Mouse (Mus musculus) kidney, postnatal 0 days (tissue): ENCODE data around the gene Catsper4. TPM values are rescaled to one million over a fixed set of nuclear protein-coding genes. Genes with fewer than 3 reads are reported as not detected.

Experiments used
- ATAC-seq: fragments of 200-750 bp; cut with Nextera tagmentation; replicated peaks from 2 replicates; pipeline ENCODE4 v1.8.0; 2017; ENCODE audit warnings: low read depth, moderate number of reproducible peaks, moderate TSS enrichment, moderate library complexity; ENCODE audit not compliant: low FRiP score
- DNase-seq: peaks from one replicate; pipeline ENCODE4 v3.0.0-alpha.2; 2016; ENCODE audit warnings: low spot score
- H3K27ac ChIP-seq: fragments of 300-500 bp; sonication (generic); 2 replicates; pipeline ENCODE4 v1.5.1; 2014; ENCODE audit warnings: mild to moderate bottlenecking
- H3K27me3 ChIP-seq: fragments of 300-500 bp; sonication (generic); 2 replicates; pipeline ENCODE4 v1.6.1; 2014; ENCODE audit warnings: low read length, mixed read lengths; ENCODE audit not compliant: insufficient read depth
- H3K36me3 ChIP-seq: fragments of 300-500 bp; sonication (generic); 2 replicates; pipeline ENCODE4 v1.6.1; 2014; ENCODE audit warnings: low read length, mixed read lengths; ENCODE audit not compliant: insufficient read depth
- H3K4me1 ChIP-seq: fragments of 300-500 bp; sonication (generic); replicated peaks from 2 replicates; pipeline ENCODE4 v1.6.1; 2014; ENCODE audit warnings: antibody characterized with exemption, low read length, mixed read lengths; ENCODE audit not compliant: insufficient read depth
- H3K4me2 ChIP-seq: fragments of 300-500 bp; sonication (generic); 2 replicates; pipeline ENCODE4 v1.6.1; 2014; ENCODE audit warnings: mild to moderate bottlenecking, low read length, moderate library complexity, mixed read lengths
- H3K4me3 ChIP-seq: fragments of 300-500 bp; sonication (generic); replicated peaks from 2 replicates; pipeline ENCODE4 v1.5.1; 2014; ENCODE audit warnings: low read depth, low read length
- H3K9ac ChIP-seq: fragments of 300-500 bp; sonication (generic); 2 replicates; pipeline ENCODE4 v1.6.1; 2014; ENCODE audit warnings: low read depth, low read length
- H3K9me3 ChIP-seq: fragments of 300-500 bp; sonication (generic); replicated peaks from 2 replicates; pipeline ENCODE4 v1.6.1; 2016; ENCODE audit warnings: low read length, inconsistent platforms, mixed read lengths
- CTCF ChIP-seq: IDR thresholded peaks from 2 replicates; pipeline ENCODE4 v1.5.1; 2016; ENCODE audit warnings: antibody characterized with exemption, low read depth, mild to moderate bottlenecking, moderate library complexity
- WGBS: fragments of 180-500 bp; shearing (Covaris S2); extraction: QIAGEN DNeasy Blood & Tissue Kit; methylation state at CpG from one replicate; pipeline ENCODE4 v1.1.7; 2014; 5-methylcytosine and 5-hydroxymethylcytosine counted together
- polyA plus RNA-seq: library from polyadenylated mRNA; unstranded; fragments of >200 nt; fragmentation: Nextera tagmentation; extraction: Ambion mirVana; gene quantifications from 2 replicates; pipeline ENCODE4 v1.2.1, GENCODE M21; 2015

The Catsper4 gene
- polyA plus RNA-seq, 1 experiment from 2014 or later: 0.42 TPM

DNA sequence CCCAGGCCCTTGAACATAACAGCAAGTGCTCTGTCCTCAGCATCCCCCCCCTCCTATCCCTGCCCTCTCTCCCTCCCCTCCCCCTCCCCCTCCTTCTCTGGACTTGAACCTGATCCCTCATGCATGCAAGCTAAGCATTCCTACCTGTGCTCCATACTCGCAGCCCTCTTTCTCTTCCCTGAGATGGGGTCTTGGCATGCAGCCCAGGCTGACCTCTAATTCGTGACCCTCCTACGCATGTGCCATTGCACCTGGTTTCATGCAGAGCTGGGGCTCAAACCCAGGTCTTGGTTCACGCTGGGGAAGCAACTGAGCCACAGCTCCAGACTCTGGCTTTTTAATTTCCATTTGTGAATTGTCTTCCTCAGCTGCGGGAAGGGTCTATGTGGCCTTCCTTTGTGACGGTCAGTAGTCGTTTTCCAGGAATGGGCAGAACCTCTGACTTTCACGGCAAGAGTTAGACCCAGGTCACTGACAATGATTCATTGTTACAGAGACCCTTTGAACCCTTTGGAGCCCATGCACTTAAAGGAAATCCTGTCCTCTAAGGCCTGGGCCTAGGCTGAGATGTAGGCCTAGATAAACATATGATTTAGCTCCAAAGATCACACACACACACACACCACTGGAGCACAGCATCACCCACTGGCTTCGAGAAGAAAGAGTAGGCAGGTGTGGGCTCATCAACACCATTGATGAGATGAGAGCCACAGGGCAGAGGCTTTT lies 38.8 kb upstream of the Catsper4 start:
- Histone ChIP-seq H3K9me3 (no peaks in the 10 kb centered on the region), H3K27ac (no peak overlapping the region; the same call in 1 of the 2 replicates), H3K9ac (no peak overlapping the region), H3K4me1 (no peaks in the 10 kb centered on the region), H3K36me3 (no peaks in the 10 kb centered on the region), H3K4me3 (no peak overlapping the region), H3K27me3 (no peaks in the 10 kb centered on the region), H3K4me2 (no peak overlapping the region)
- DNase-seq (no peak), ATAC-seq (no peak)
- no peak for TF ChIP-seq CTCF
- 25% methylated on average over 9 of the region's 9 CpGs for WGBS

DNA sequence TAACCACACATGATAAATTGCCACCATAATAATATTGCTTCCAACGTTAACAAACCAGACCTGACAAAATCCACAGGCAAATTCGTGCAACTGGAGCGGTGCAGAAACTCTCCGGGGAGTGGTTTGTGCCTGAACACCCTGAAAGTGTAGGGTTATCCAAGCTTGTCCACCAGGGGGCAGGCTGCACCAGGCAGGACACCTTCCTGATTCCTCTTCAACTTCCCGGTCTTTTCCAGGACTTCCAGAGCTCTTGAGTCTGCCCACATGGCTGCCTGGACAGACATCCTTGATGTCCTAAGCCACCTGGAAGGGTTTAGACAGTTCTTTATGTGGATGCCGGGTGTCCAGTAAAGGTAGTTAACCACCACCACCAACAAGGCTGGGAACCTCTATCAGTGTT lies 36.0 kb upstream of the Catsper4 start:
- Histone ChIP-seq H3K4me2 (no peak overlapping the region), H3K4me1 (no peaks in the 10 kb centered on the region), H3K9me3 (no peaks in the 10 kb centered on the region), H3K27me3 (no peaks in the 10 kb centered on the region), H3K9ac (no peak overlapping the region), H3K27ac (no peak overlapping the region), H3K4me3 (no peak overlapping the region), H3K36me3 (no peaks in the 10 kb centered on the region)
- peak; percentile 88 for TF ChIP-seq CTCF
- WGBS: 34% methylated on average over 6 of the region's 6 CpGs
- ATAC-seq (no peak), DNase-seq (peak; percentile 71)

DNA sequence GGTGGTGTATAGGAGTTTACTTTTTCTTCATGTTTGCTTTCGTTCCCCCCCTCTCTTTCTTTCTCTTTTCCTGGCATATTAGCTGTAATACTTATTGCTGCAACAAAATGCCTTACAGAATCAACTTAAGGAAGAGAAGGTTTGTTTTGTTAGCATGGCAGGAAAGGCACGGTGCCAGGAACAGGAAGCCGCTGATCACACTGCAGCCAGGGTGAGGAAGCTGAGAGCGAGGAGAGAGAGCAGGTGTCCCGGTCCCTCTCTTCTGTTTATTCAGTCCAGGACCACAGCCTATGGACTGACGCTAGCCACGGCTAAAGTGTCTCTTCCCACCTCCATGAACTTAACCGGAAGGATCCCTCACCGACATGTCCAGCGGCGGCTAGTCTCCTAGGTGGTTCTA lies 31.2 kb upstream of the Catsper4 start:
- no peaks in the 10 kb centered on the region for H3K36me3 ChIP-seq
- no peak for TF ChIP-seq CTCF
- peak; percentile 19 for DNase-seq
- H3K27me3 ChIP-seq: no peaks in the 10 kb centered on the region
- H3K9ac ChIP-seq: no peak overlapping the region
- H3K4me1 ChIP-seq: peaks cover 23% of the 10 kb centered on the region
- 36% methylated on average over 11 of the region's 11 CpGs for WGBS
- no peak overlapping the region for H3K27ac ChIP-seq
- H3K4me3 ChIP-seq: no peak overlapping the region
- no peak overlapping the region for H3K4me2 ChIP-seq
- no peak for ATAC-seq
- no peaks in the 10 kb centered on the region for H3K9me3 ChIP-seq

DNA sequence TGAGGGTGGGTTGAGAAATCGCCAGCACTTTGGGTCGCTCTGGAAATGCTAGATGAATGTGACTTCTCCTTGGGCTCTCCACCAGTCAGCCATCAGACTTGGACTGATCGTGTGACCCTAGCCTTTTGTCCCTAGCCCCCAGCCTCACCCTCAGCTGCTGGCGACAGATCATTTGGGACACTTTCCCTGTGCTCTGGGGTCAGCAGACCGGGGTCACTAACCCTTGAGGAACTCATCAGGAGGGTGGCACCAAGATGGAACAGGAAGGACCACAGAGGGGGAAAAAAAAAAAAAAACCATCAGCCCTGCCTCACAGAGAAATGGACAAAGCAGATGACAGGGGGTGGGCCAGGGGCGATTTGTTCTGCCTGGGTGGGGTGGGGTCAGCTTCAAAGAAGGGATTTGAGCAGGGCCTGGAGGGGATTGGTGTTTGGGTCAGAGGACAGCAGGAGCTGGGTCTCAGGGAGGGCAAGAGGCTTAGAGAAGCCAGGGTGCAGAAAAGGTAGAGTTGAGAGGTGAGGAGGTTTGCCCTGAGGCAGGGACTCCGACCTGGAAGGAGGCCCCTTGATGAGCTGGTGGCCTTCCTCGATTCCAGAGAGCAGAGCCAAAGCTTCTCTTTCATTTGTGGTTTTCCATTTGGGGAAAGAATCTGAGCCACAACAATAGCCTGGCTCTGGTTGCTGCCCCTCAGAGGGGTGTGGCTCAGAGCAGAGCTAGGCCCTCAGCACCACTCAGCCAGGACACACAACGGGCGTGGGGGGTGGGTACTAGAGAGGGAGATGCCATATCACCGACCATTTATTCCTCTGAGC lies 30.2 kb upstream of the Catsper4 start:
- WGBS: 31% methylated on average over 11 of the region's 11 CpGs
- Histone ChIP-seq H3K4me3 (no peak overlapping the region), H3K27me3 (peaks cover 7% of the 10 kb centered on the region), H3K9ac (no peak overlapping the region), H3K27ac (peak overlapping the region; percentile 47), H3K4me2 (0 out of 2 replicates have a peak overlapping the region, but pooled peaks have one; percentile 11), H3K36me3 (no peaks in the 10 kb centered on the region), H3K9me3 (no peaks in the 10 kb centered on the region), H3K4me1 (peaks cover 24% of the 10 kb centered on the region)
- TF ChIP-seq CTCF: no peak
- peak; percentile 10 for DNase-seq
- ATAC-seq: no peak

DNA sequence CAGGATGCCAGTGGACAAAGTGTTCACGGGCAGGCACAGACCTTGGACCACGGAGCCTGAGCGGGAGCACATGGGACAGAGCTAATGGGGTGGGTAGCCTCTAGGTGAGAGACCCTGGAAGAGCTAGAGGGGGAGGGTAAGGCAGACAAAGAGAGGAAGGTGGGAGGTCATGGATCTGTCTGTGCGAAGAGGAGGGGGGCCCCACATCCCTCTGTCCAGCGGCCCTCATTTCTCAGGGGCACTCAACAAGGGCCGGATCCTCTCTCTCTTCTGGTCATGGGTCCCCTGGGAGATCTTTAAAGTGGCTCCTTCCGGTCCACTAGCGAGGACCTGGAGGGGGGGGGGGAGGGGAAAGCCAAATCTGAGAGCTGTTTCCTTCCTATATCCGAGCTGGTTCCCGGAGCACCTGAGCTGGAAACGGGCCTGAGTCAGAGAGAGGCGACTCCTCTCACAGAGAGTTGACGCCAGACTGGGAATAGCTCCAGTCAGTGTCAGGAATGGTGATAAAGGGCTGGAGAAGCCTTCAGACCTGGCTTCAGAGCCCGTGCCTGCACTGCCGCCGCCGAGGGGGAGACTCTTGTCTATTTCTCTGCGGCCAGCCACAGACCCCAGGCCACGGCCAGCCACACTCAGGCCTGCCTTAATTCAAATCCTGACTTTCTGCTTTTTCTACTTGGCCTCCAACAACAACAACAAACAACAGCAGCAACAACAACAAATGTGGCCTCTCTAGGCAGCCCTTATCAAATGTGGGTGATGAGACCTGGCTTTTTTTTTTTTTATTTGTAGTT lies 29.4 kb upstream of the Catsper4 start:
- H3K4me3 ChIP-seq: no peak overlapping the region
- no peak for TF ChIP-seq CTCF
- H3K9ac ChIP-seq: no peak overlapping the region
- DNase-seq (peak; percentile 59), ATAC-seq (0 out of 2 replicates have a peak, but pooled peaks have one; percentile 30)
- 21% methylated on average over 19 of the region's 19 CpGs for WGBS
- peak overlapping the region; percentile 11; the same call in 1 of the 2 replicates for H3K4me2 ChIP-seq
- peaks cover 15% of the 10 kb centered on the region for H3K27me3 ChIP-seq
- peaks cover 30% of the 10 kb centered on the region for H3K4me1 ChIP-seq
- H3K36me3 ChIP-seq: no peaks in the 10 kb centered on the region
- peak overlapping the region; percentile 47 for H3K27ac ChIP-seq
- no peaks in the 10 kb centered on the region for H3K9me3 ChIP-seq

DNA sequence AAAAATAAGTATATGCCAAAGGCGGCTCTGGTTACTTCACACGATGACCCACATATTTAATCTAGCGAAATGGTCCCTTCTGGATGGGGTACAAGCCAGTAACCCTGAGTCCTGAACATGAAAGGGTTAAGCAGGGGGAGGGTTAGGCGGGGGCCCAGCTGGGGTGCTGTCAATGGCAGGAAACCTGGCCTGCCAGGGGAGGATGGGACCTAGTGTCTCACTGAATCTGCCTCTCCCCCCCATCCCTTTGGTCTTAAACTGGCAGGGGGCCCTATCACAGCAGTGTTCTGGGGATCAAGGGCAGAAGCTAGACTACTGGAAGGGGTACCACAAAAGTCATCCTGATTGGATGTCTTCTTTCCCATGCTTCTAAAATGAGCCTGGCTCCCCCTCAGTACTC lies 28.7 kb upstream of the Catsper4 start:
- H3K27ac ChIP-seq: no peak overlapping the region; the same call in 1 of the 2 replicates

More for the DNA sequence above, 28.7 kb upstream of the Catsper4 start:
- Histone ChIP-seq H3K4me1 (peaks cover 37% of the 10 kb centered on the region), H3K36me3 (no peaks in the 10 kb centered on the region), H3K9me3 (no peaks in the 10 kb centered on the region), H3K4me2 (no peak overlapping the region), H3K27me3 (peaks cover 22% of the 10 kb centered on the region), H3K9ac (no peak overlapping the region), H3K4me3 (no peak overlapping the region)
- peak; percentile 14 for DNase-seq
- WGBS: 34% methylated on average over 4 of the region's 4 CpGs
- TF ChIP-seq CTCF: no peak
- ATAC-seq: no peak
